ENCODE assay signal across 16 mouse cellular contexts in the genomic region with DNA sequence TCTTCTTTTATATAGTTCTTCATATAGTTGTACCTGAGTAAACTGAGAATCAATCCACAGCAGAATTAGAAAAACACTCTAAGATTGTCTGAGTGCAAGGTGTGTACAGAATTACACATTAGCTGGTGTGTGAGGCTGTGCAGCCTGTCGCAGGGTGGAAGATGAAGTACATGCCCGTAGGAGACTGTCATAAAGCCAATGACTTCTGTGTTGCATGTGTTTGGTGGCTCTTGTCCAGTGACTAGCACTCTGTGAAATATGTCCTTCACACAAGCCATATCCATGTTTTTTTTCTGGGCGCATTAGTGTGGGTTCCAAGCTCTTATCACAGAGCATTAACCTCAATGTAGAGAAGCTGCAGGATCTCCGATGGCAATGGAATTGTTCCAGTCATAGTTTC. TPM values are rescaled to one million over a fixed set of nuclear protein-coding genes. Genes with fewer than 3 reads are reported as not detected.
A peak's percentile ranks its signal among the peaks of the same experiment; 100 is the strongest.
DNase-seq lines count a peak whose midpoint lies in the region.
"Had no signal": no experiment of that assay in that cellular context is flagged by ENCODE, and none has a peak within 500 bp of the region (broad histone marks: within the 10 kb centered on the region; RNA-seq: fewer than 3 reads in every experiment).

No protein-coding gene starts in this region.

- DNase-seq in cerebellum, postnatal 10 days = peak; percentile 82 to 85
- DNase-seq in cerebellum, adult 11 months = no peak
- peak; percentile 67 to 77 for DNase-seq in cerebellum, postnatal 14 days
- DNase-seq in cerebellum, adult 9-10 months = no peak
- peak; percentile 16 for DNase-seq in left cerebral cortex, postnatal 4 days
- DNase-seq in left cerebral cortex, postnatal 10 days (ENCODE audit: extremely low spot score in 1 of 2, low spot score in 2 of 2) = no peak
- DNase-seq: adrenal gland, adult 2 months; adrenal gland, adult 8-10 months; adrenal gland, postnatal 10 days; adrenal gland, postnatal 14 days; adrenal gland, postnatal 25 days; adrenal gland, postnatal 36 days; B cell, adult 2 months; cerebellum, adult 11-12 months; cerebellum, adult 18-20 months; cerebellum, adult 2 months had no signal

- intact Hi-C loops in left cerebral cortex, postnatal 4 days (cut with DNase I) = no loop called here
- intact Hi-C loops in left cerebral cortex, postnatal 10 days (cut with DNase I) = loop anchor here (5.0 kb wide), 1 partner anchor 66 kb away; no protein-coding TSS in a partner anchor

RNA-seq across cellular contexts. Expression of a gene that starts 6.7 kb away (rescaled TPM):
- total RNA-seq in left cerebral cortex, postnatal 4 days (2021) = 10 to 100 TPM; 36.2 to 42.2 TPM
- 10 to 100 TPM; 44.1 to 48.8 TPM for total RNA-seq in left cerebral cortex, postnatal 10 days (2021)

RNA-seq across cellular contexts. Expression of a gene that starts 51.2 kb away (rescaled TPM):
- total RNA-seq in left cerebral cortex, postnatal 4 days (2021) = 10 to 100 TPM; 68.1 to 68.9 TPM
- 10 to 100 TPM; 70.4 to 75.2 TPM for total RNA-seq in left cerebral cortex, postnatal 10 days (2021)

Comparison
In these comparisons a context has a peak if more than half of its experiments do, and no peak if none do; other contexts are left out.
1. DNase-seq: peak in cerebellum, postnatal 10 days (2 of 2), cerebellum, postnatal 14 days (2 of 2) and left cerebral cortex, postnatal 4 days (single experiment); none in cerebellum, adult 11 months (single experiment), cerebellum, adult 9-10 months (single experiment) and left cerebral cortex, postnatal 10 days (0 of 2).